Mouse (Mus musculus): ENCODE results near the gene Slc6a19.

- TF ChIP-seq CTCF (IDR thresholded peaks at IDR 0.05 in 2 of 3, conservative IDR thresholded peaks at IDR 0.05 in 1 of 3; ENCODE audit: control insufficient read depth in 1 of 3, insufficient read depth in 1 of 3, low read depth in 2 of 3, low read length in 3 of 3, poor library complexity in 1 of 3, severe bottlenecking in 1 of 3) (no peak), ZC3H11A (IDR thresholded peaks at IDR 0.05; ENCODE audit: low read depth, low read length) (no peak), POLR2A (IDR thresholded peaks at IDR 0.05; ENCODE audit: control insufficient read depth in 1 of 2, insufficient read depth in 1 of 2, low read depth in 1 of 2, low read length in 2 of 2, poor library complexity in 1 of 2) (no peak), EP300 (IDR thresholded peaks at IDR 0.05; ENCODE audit: low read depth in 1 of 2, low read length in 2 of 2) (peak; percentile 52 to 76), USF1 (IDR thresholded peaks at IDR 0.05; ENCODE audit: low read depth, low read length) (no peak), HCFC1 (IDR thresholded peaks at IDR 0.05; ENCODE audit: low read depth, low read length) (no peak), MAX (IDR thresholded peaks at IDR 0.05; ENCODE audit: low read length) (no peak), SMC3 (IDR thresholded peaks at IDR 0.05; ENCODE audit: low read depth, low read length) (no peak), E2F4 (IDR thresholded peaks at IDR 0.05; ENCODE audit: borderline replicate concordance, low read depth, low read length) (no peak), GATA1 (IDR thresholded peaks at IDR 0.05; ENCODE audit: low read depth, low read length) (no peak), NRF1 (IDR thresholded peaks at IDR 0.05; ENCODE audit: insufficient read depth, low read depth, low read length, poor library complexity, severe bottlenecking) (no peak), TAL1 (IDR thresholded peaks at IDR 0.05; ENCODE audit: low read length) (no peak), TCF12 (IDR thresholded peaks at IDR 0.05; ENCODE audit: low read depth, low read length) (0 out of 2 replicates have a peak, but pooled peaks have one; percentile 51)
Observed at GRCm38 (mm10) chr13:73694972-73695371, 9.7 kb downstream of the Slc6a19 start.
